Mouse (Mus musculus): ENCODE data around the gene Resp18.
"Not testable (repeated sequence)": the region's sequence is repeated elsewhere in the genome, so short reads cannot be mapped to it uniquely, and the experiment has no call there.

The Resp18 gene

GRCm38 (mm10) chr1:75236117-75237050 lies 41.8 kb downstream of the Resp18 start, which contains the start of gene Dnajb2:
Dnajb2 (plus strand) TSS chr1:75236406.
- peak; percentile 94 for DNase-seq (ENCODE audit: low read depth)

- DNase-seq (ENCODE audit: low read depth) = peak; percentile 43
Observed at GRCm38 (mm10) chr1:75234606-75235005, 43.6 kb downstream of the Resp18 start.

- DNase-seq (ENCODE audit: low read depth) = not testable (repeated sequence)
Observed at GRCm38 (mm10) chr1:75232489-75232888, 45.7 kb downstream of the Resp18 start.

- DNase-seq (ENCODE audit: low read depth) = no peak
Observed at GRCm38 (mm10) chr1:75231664-75232152, 46.5 kb downstream of the Resp18 start, which contains the start of gene A630095N17Rik. A630095N17Rik (minus strand) TSS chr1:75232102.

- DNase-seq (ENCODE audit: low read depth) = no peak
Observed at GRCm38 (mm10) chr1:75231224-75231623, 47.0 kb downstream of the Resp18 start.

- DNase-seq (ENCODE audit: low read depth) = peak; percentile 52
Observed at GRCm38 (mm10) chr1:75230335-75230994, 47.8 kb downstream of the Resp18 start.

- peak; percentile 83 for DNase-seq (ENCODE audit: low read depth)
Observed at GRCm38 (mm10) chr1:75229158-75229557, 49.1 kb downstream of the Resp18 start.

GRCm38 (mm10) chr1:75227653-75228052 lies 50.6 kb downstream of the Resp18 start:
- DNase-seq (ENCODE audit: low read depth) = no peak

- no peak for DNase-seq (ENCODE audit: low read depth)
Observed at GRCm38 (mm10) chr1:75226138-75226537, 52.1 kb downstream of the Resp18 start.

- DNase-seq (ENCODE audit: low read depth) = no peak
Observed at GRCm38 (mm10) chr1:75225473-75225872, 52.7 kb downstream of the Resp18 start.

- no peak for DNase-seq (ENCODE audit: low read depth)
Observed at GRCm38 (mm10) chr1:75223532-75223931, 54.7 kb downstream of the Resp18 start.

- no peak for DNase-seq (ENCODE audit: low read depth)
Observed at GRCm38 (mm10) chr1:75222926-75223325, 55.3 kb downstream of the Resp18 start.

Measured in NIH3T3 (cell line).